ENCODE assay signal across 9 mouse cellular contexts in genomic region chr12:85169877-85170276, GRCm38 (mm10). TPM values are rescaled to one million over a fixed set of nuclear protein-coding genes. Genes with fewer than 3 reads are reported as not detected.
DNase-seq lines count a peak whose midpoint lies in the region; ATAC-seq and TF ChIP-seq lines count a peak whose summit lies in the region.
"Had no signal": no experiment of that assay in that cellular context is flagged by ENCODE, and none has a peak within 500 bp of the region (broad histone marks: within the 10 kb centered on the region; RNA-seq: fewer than 3 reads in every experiment).

No protein-coding gene starts in this region.

- H3K4me2 ChIP-seq in midbrain, embryonic 11.5 days = no peak overlapping the region
- no peak overlapping the region for H3K4me2 ChIP-seq in hindbrain, postnatal 0 days (ENCODE audit: low read depth, low read length)
- 0 out of 2 replicates have a peak overlapping the region, but pooled peaks have one; percentile 28 for H3K4me2 ChIP-seq in stomach, embryonic 16.5 days (ENCODE audit: low read depth, low read length)

- peaks cover 42% of the 10 kb centered on the region; the same call in 1 of the 2 replicates for H3K36me3 ChIP-seq in heart, embryonic 10.5 days
- H3K36me3 ChIP-seq in midbrain, embryonic 10.5 days = no peaks in the 10 kb centered on the region
- no peaks in the 10 kb centered on the region for H3K36me3 ChIP-seq in midbrain, embryonic 11.5 days (ENCODE audit: control insufficient read depth, insufficient read depth, low read length)
- H3K36me3 ChIP-seq in hindbrain, postnatal 0 days (ENCODE audit: insufficient read depth, low read length) = no peaks in the 10 kb centered on the region
- H3K36me3 ChIP-seq in stomach, embryonic 16.5 days (ENCODE audit: control insufficient read depth, insufficient read depth, low read length) = no peaks in the 10 kb centered on the region

- peaks cover 18% of the 10 kb centered on the region; the same call in 1 of the 2 replicates for H3K27me3 ChIP-seq in heart, embryonic 10.5 days (ENCODE audit: insufficient read depth, poor library complexity, severe bottlenecking)
- H3K27me3 ChIP-seq in midbrain, embryonic 10.5 days (ENCODE audit: low read depth, poor library complexity, severe bottlenecking) = peaks cover 20% of the 10 kb centered on the region
- H3K27me3 ChIP-seq in midbrain, embryonic 11.5 days (ENCODE audit: control insufficient read depth, insufficient read depth, low read length) = no peaks in the 10 kb centered on the region
- no peaks in the 10 kb centered on the region for H3K27me3 ChIP-seq in hindbrain, postnatal 0 days (ENCODE audit: insufficient read depth, low read length)
- no peaks in the 10 kb centered on the region for H3K27me3 ChIP-seq in stomach, embryonic 16.5 days (ENCODE audit: control insufficient read depth, insufficient read depth, low read length)

- H3K9me3 ChIP-seq in heart, embryonic 10.5 days = no peaks in the 10 kb centered on the region
- no peaks in the 10 kb centered on the region for H3K9me3 ChIP-seq in midbrain, embryonic 10.5 days (replicated peaks)
- no peaks in the 10 kb centered on the region for H3K9me3 ChIP-seq in midbrain, embryonic 11.5 days (ENCODE audit: control insufficient read depth, low read length)
- H3K9me3 ChIP-seq in hindbrain, postnatal 0 days (ENCODE audit: low read length) = no peaks in the 10 kb centered on the region
- H3K9me3 ChIP-seq in stomach, embryonic 16.5 days (replicated peaks; ENCODE audit: control insufficient read depth, low read length) = no peaks in the 10 kb centered on the region

- ATAC-seq in midbrain, embryonic 11.5 days (ENCODE audit: low FRiP score) = no peak
- ATAC-seq in hindbrain, postnatal 0 days = peak; percentile 90
- ATAC-seq in stomach, embryonic 16.5 days (ENCODE audit: insufficient read depth, low FRiP score) = no peak

- H3K4me1 ChIP-seq in heart, embryonic 10.5 days = peaks cover 44% of the 10 kb centered on the region
- H3K4me1 ChIP-seq in midbrain, embryonic 10.5 days = peaks cover 22% of the 10 kb centered on the region
- no peaks in the 10 kb centered on the region for H3K4me1 ChIP-seq in midbrain, embryonic 11.5 days (ENCODE audit: control insufficient read depth, insufficient read depth, low read length)
- H3K4me1 ChIP-seq in hindbrain, postnatal 0 days (ENCODE audit: insufficient read depth, low read length) = peaks cover 14% of the 10 kb centered on the region
- H3K4me1 ChIP-seq in stomach, embryonic 16.5 days (ENCODE audit: control insufficient read depth, insufficient read depth, low read length) = peaks cover 14% of the 10 kb centered on the region

- no peak for TF ChIP-seq CTCF in hindbrain, postnatal 0 days (IDR thresholded peaks at IDR 0.05; ENCODE audit: low read depth)

- WGBS in heart, embryonic 10.5 days = 54% methylated on average over 3 of the region's 3 CpGs
- 49% methylated on average over 3 of the region's 3 CpGs for WGBS in midbrain, embryonic 10.5 days
- 58% methylated on average over 3 of the region's 3 CpGs for WGBS in midbrain, embryonic 11.5 days
- WGBS in hindbrain, postnatal 0 days = 32% methylated on average over 3 of the region's 3 CpGs
- 65% methylated on average over 3 of the region's 3 CpGs for WGBS in stomach, embryonic 16.5 days

- no peak for DNase-seq in heart, embryonic 10.5 days (ENCODE audit: low spot score)
- DNase-seq in heart, postnatal 36 days = no peak
- no peak for DNase-seq in midbrain, embryonic 10.5 days (ENCODE audit: low spot score)
- DNase-seq in midbrain, embryonic 11.5 days (ENCODE audit: low spot score, missing footprints) = no peak
- DNase-seq in hindbrain, postnatal 0 days (ENCODE audit: low spot score) = peak; percentile 48
- no peak for DNase-seq in embryo, embryonic 11 days
- no peak for DNase-seq in layer of hippocampus, postnatal 25 days (ENCODE audit: extremely low spot score in 1 of 2, low spot score in 1 of 2)

- H3K27ac ChIP-seq in heart, embryonic 10.5 days = peak overlapping the region; percentile 52; the same call in 1 of the 2 replicates
- H3K27ac ChIP-seq in midbrain, embryonic 10.5 days (replicated peaks) = peak overlapping the region; percentile 10; the same call in 1 of the 2 replicates
- no peak overlapping the region for H3K27ac ChIP-seq in midbrain, embryonic 11.5 days (ENCODE audit: low read depth, low read length)
- H3K27ac ChIP-seq in hindbrain, postnatal 0 days = peak overlapping the region; percentile 66
- no peak overlapping the region for H3K27ac ChIP-seq in stomach, embryonic 16.5 days (ENCODE audit: low read length)

- 0 out of 2 replicates have a peak overlapping the region, but pooled peaks have one; percentile 22 for H3K4me3 ChIP-seq in heart, embryonic 10.5 days
- peak overlapping the region; percentile 36; the same call in 1 of the 2 replicates for H3K4me3 ChIP-seq in midbrain, embryonic 10.5 days
- H3K4me3 ChIP-seq in midbrain, embryonic 11.5 days (ENCODE audit: low read depth, low read length) = no peak overlapping the region
- H3K4me3 ChIP-seq in hindbrain, postnatal 0 days (ENCODE audit: low read length) = no peak overlapping the region
- no peak overlapping the region for H3K4me3 ChIP-seq in stomach, embryonic 16.5 days (replicated peaks; ENCODE audit: low read length)

- intact Hi-C loops in heart, postnatal 36 days (cut with DNase I) = loop anchor here (1.0 to 5.0 kb wide), 4 partner anchors 23 to 135 kb away; partner anchors contain the start of genes Acyp1, Eif2b2 and Zc2hc1c

- no peak overlapping the region for H3K9ac ChIP-seq in midbrain, embryonic 11.5 days (ENCODE audit: low read length)
- no peak overlapping the region for H3K9ac ChIP-seq in hindbrain, postnatal 0 days (replicated peaks; ENCODE audit: low read length)
- peak overlapping the region; percentile 0; the same call in 1 of the 2 replicates for H3K9ac ChIP-seq in stomach, embryonic 16.5 days (ENCODE audit: low read length)

RNA-seq across cellular contexts. Expression of gene Pgf, which starts 7.7 kb away (rescaled TPM):
- polyA plus RNA-seq in heart, embryonic 10.5 days (2016; fragmentation: Nextera tagmentation; extraction: Ambion mirVana) = 9.3 and 13.6 TPM in 2 replicates
- total RNA-seq in heart, postnatal 36 days (2021) = 1 to 10 TPM; 3.4 to 4.6 TPM
- polyA plus RNA-seq in midbrain, embryonic 10.5 days (2016; fragmentation: Nextera tagmentation; extraction: Ambion mirVana) = 2.9 and 3.9 TPM in 2 replicates
- polyA plus RNA-seq in midbrain, embryonic 11.5 days (2014; fragmentation: Nextera tagmentation; extraction: Ambion mirVana) = 2.5 and 2.9 TPM in 2 replicates
- 2.9 and 5.0 TPM in 2 replicates for total RNA-seq in hindbrain, postnatal 0 days (2014; rRNA removed)
- 10.0 TPM in 2 replicates for polyA plus RNA-seq in hindbrain, postnatal 0 days (2015; fragmentation: Nextera tagmentation; extraction: Ambion mirVana)
- polyA plus RNA-seq in stomach, embryonic 16.5 days (2015; fragmentation: Nextera tagmentation; extraction: Ambion mirVana) = 14.9 and 16.3 TPM in 2 replicates
- total RNA-seq in layer of hippocampus, postnatal 25 days (2021) = 1 to 10 TPM; 5.4 TPM
- total RNA-seq: common myeloid progenitor, adult 5-6 weeks had no signal

RNA-seq across cellular contexts. Expression of gene Rps6kl1, which starts 18.8 kb away (rescaled TPM):
- 1.4 and 1.5 TPM in 2 replicates for polyA plus RNA-seq in heart, embryonic 10.5 days (2016; fragmentation: Nextera tagmentation; extraction: Ambion mirVana)
- 1 to 10 TPM; 3.6 to 3.9 TPM for total RNA-seq in heart, postnatal 36 days (2021)
- polyA plus RNA-seq in midbrain, embryonic 10.5 days (2016; fragmentation: Nextera tagmentation; extraction: Ambion mirVana) = 1.7 and 2.6 TPM in 2 replicates
- polyA plus RNA-seq in midbrain, embryonic 11.5 days (2014; fragmentation: Nextera tagmentation; extraction: Ambion mirVana) = 1.9 and 2.1 TPM in 2 replicates
- total RNA-seq in hindbrain, postnatal 0 days (2014; rRNA removed) = 42.0 TPM in 2 replicates
- polyA plus RNA-seq in hindbrain, postnatal 0 days (2015; fragmentation: Nextera tagmentation; extraction: Ambion mirVana) = 29.3 and 30.8 TPM in 2 replicates
- 1.3 and 1.8 TPM in 2 replicates for polyA plus RNA-seq in stomach, embryonic 16.5 days (2015; fragmentation: Nextera tagmentation; extraction: Ambion mirVana)
- total RNA-seq in layer of hippocampus, postnatal 25 days (2021) = 10 to 100 TPM; 39.9 to 40.7 TPM
- total RNA-seq: common myeloid progenitor, adult 5-6 weeks had no signal

RNA-seq across cellular contexts. Expression of gene Eif2b2, which starts 49.4 kb away (rescaled TPM):
- polyA plus RNA-seq in heart, embryonic 10.5 days (2016; fragmentation: Nextera tagmentation; extraction: Ambion mirVana) = 71.5 and 91.3 TPM in 2 replicates
- total RNA-seq in heart, postnatal 36 days (2021) = 10 to 100 TPM; 42.7 to 47.7 TPM
- 120 and 121 TPM in 2 replicates for polyA plus RNA-seq in midbrain, embryonic 10.5 days (2016; fragmentation: Nextera tagmentation; extraction: Ambion mirVana)
- polyA plus RNA-seq in midbrain, embryonic 11.5 days (2014; fragmentation: Nextera tagmentation; extraction: Ambion mirVana) = 91.5 and 93.6 TPM in 2 replicates
- total RNA-seq in hindbrain, postnatal 0 days (2014; rRNA removed) = 38.9 and 91.0 TPM in 2 replicates
- 86.6 and 87.9 TPM in 2 replicates for polyA plus RNA-seq in hindbrain, postnatal 0 days (2015; fragmentation: Nextera tagmentation; extraction: Ambion mirVana)
- 72.9 and 82.5 TPM in 2 replicates for polyA plus RNA-seq in stomach, embryonic 16.5 days (2015; fragmentation: Nextera tagmentation; extraction: Ambion mirVana)
- 10 to 100 TPM; 59.7 to 60.0 TPM for total RNA-seq in layer of hippocampus, postnatal 25 days (2021)

RNA-seq across cellular contexts. Expression of gene Dlst, which starts 59.2 kb away (rescaled TPM):
- polyA plus RNA-seq in heart, embryonic 10.5 days (2016; fragmentation: Nextera tagmentation; extraction: Ambion mirVana) = 162 and 217 TPM in 2 replicates
- total RNA-seq in heart, postnatal 36 days (2021) = 100 to 1,000 TPM; 681 to 829 TPM
- polyA plus RNA-seq in midbrain, embryonic 10.5 days (2016; fragmentation: Nextera tagmentation; extraction: Ambion mirVana) = 110 and 111 TPM in 2 replicates
- 93.9 and 97.0 TPM in 2 replicates for polyA plus RNA-seq in midbrain, embryonic 11.5 days (2014; fragmentation: Nextera tagmentation; extraction: Ambion mirVana)
- 104 and 115 TPM in 2 replicates for total RNA-seq in hindbrain, postnatal 0 days (2014; rRNA removed)
- 104 and 108 TPM in 2 replicates for polyA plus RNA-seq in hindbrain, postnatal 0 days (2015; fragmentation: Nextera tagmentation; extraction: Ambion mirVana)
- polyA plus RNA-seq in stomach, embryonic 16.5 days (2015; fragmentation: Nextera tagmentation; extraction: Ambion mirVana) = 113 TPM in 2 replicates
- 100 to 1,000 TPM; 144 to 153 TPM for total RNA-seq in layer of hippocampus, postnatal 25 days (2021)

RNA-seq across cellular contexts. Expression of gene Prox2, which starts 59.3 kb away (rescaled TPM):
- polyA plus RNA-seq in heart, embryonic 10.5 days (2016; fragmentation: Nextera tagmentation; extraction: Ambion mirVana) = 1.9 and 2.6 TPM in 2 replicates
- 1 to 10 TPM; 2.1 to 2.3 TPM for total RNA-seq in heart, postnatal 36 days (2021)
- polyA plus RNA-seq in midbrain, embryonic 10.5 days (2016; fragmentation: Nextera tagmentation; extraction: Ambion mirVana) = 2.3 and 3.5 TPM in 2 replicates
- polyA plus RNA-seq in midbrain, embryonic 11.5 days (2014; fragmentation: Nextera tagmentation; extraction: Ambion mirVana) = 2.6 and 3.6 TPM in 2 replicates
- 0.68 and 0.79 TPM in 2 replicates for total RNA-seq in hindbrain, postnatal 0 days (2014; rRNA removed)
- polyA plus RNA-seq in hindbrain, postnatal 0 days (2015; fragmentation: Nextera tagmentation; extraction: Ambion mirVana) = 1.4 and 2.0 TPM in 2 replicates
- 2.9 and 3.0 TPM in 2 replicates for polyA plus RNA-seq in stomach, embryonic 16.5 days (2015; fragmentation: Nextera tagmentation; extraction: Ambion mirVana)
- 1 to 10 TPM; 1.5 to 2.2 TPM for total RNA-seq in layer of hippocampus, postnatal 25 days (2021)

Comparison
In these comparisons a context has a peak if more than half of its experiments do, and no peak if none do; other contexts are left out.
1. H3K27ac ChIP-seq: peak in heart, embryonic 10.5 days (single experiment), midbrain, embryonic 10.5 days (single experiment) and hindbrain, postnatal 0 days (single experiment); none in midbrain, embryonic 11.5 days (single experiment) and stomach, embryonic 16.5 days (single experiment).
2. H3K4me3 ChIP-seq: peak in heart, embryonic 10.5 days (single experiment) and midbrain, embryonic 10.5 days (single experiment); none in midbrain, embryonic 11.5 days (single experiment), hindbrain, postnatal 0 days (single experiment) and stomach, embryonic 16.5 days (single experiment).